Mouse (Mus musculus) stomach, postnatal 0 days (tissue): ENCODE data around the gene Irak1bp1.

Experiments used
- CTCF ChIP-seq: IDR thresholded peaks from 2 replicates; pipeline ENCODE4 v1.5.1; 2016; ENCODE audit warnings: antibody characterized with exemption, low read depth, mild to moderate bottlenecking, moderate library complexity
- EP300 ChIP-seq: optimal IDR thresholded peaks from 2 replicates; pipeline ENCODE3; 2016; ENCODE audit warnings: antibody characterized with exemption

- TF ChIP-seq CTCF (no peak), EP300 (no peak)
Measured at GRCm38 (mm10) chr9:82842671-82843070, 13.3 kb downstream of the Irak1bp1 start.
